Mouse (Mus musculus) brain, embryonic 14.5 days (tissue): Measurements from ENCODE around the gene Cyp1a2.

Source experiments
- CTCF ChIP-seq: fragments of 200-500 bp; IDR thresholded peaks from 2 replicates; pipeline ENCODE4 v1.5.1; 2012; ENCODE audit warnings: inconsistent platforms, mild to moderate bottlenecking, moderate library complexity, borderline replicate concordance; ENCODE audit not compliant: insufficient read depth, insufficient read length; ENCODE audit errors: extremely low read depth
- POLR2A ChIP-seq: fragments of 200-500 bp; IDR thresholded peaks from 2 replicates; pipeline ENCODE4 v1.6.1; 2012; ENCODE audit warnings: mild to moderate bottlenecking, inconsistent platforms, borderline replicate concordance; ENCODE audit not compliant: poor library complexity, insufficient read depth, insufficient read length, severe bottlenecking; ENCODE audit errors: extremely low read depth

- TF ChIP-seq CTCF (no peak), POLR2A (no peak)
Measured at GRCm38 (mm10) chr9:57698466-57699150, 15.1 kb upstream of the Cyp1a2 start.
